Mouse (Mus musculus): ENCODE data around the gene Has1. TPM values are rescaled to one million over a fixed set of nuclear protein-coding genes. Genes with fewer than 3 reads are reported as not detected.

The Has1 gene
- polyA plus RNA-seq, 1 experiment from 2014 or later = 1.3 TPM

- ATAC-seq (ENCODE audit: low FRiP score) = no peak
- H3K4me2 ChIP-seq (replicated peaks) = no peak overlapping the region
- peaks cover 39% of the 10 kb centered on the region for H3K36me3 ChIP-seq
- no peak overlapping the region for H3K9ac ChIP-seq
- H3K4me1 ChIP-seq = peaks cover 27% of the 10 kb centered on the region
- H3K9me3 ChIP-seq (replicated peaks) = no peaks in the 10 kb centered on the region
- H3K4me3 ChIP-seq = no peak overlapping the region
- WGBS = 93% methylated on average over 7 of the region's 7 CpGs
- H3K27ac ChIP-seq = no peak overlapping the region
- H3K27me3 ChIP-seq = no peaks in the 10 kb centered on the region
Observed at GRCm38 (mm10) chr17:17840796-17841195, 14.2 kb downstream of the Has1 start.

GRCm38 (mm10) chr17:17839276-17839675 is 15.7 kb downstream of the Has1 start:
- no peak overlapping the region for H3K9ac ChIP-seq
- no peaks in the 10 kb centered on the region for H3K27me3 ChIP-seq
- peaks cover 41% of the 10 kb centered on the region for H3K4me1 ChIP-seq
- peaks cover 42% of the 10 kb centered on the region for H3K36me3 ChIP-seq
- WGBS = 93% methylated on average over 2 of the region's 2 CpGs
- no peak overlapping the region for H3K4me2 ChIP-seq (replicated peaks)
- ATAC-seq (ENCODE audit: low FRiP score) = no peak
- H3K4me3 ChIP-seq = no peak overlapping the region
- H3K27ac ChIP-seq = no peak overlapping the region
- H3K9me3 ChIP-seq (replicated peaks) = no peaks in the 10 kb centered on the region

GRCm38 (mm10) chr17:17837919-17838701 is 16.9 kb downstream of the Has1 start:
- under 1% methylated on average over 43 of the region's 43 CpGs for WGBS
- peaks cover 52% of the 10 kb centered on the region for H3K4me1 ChIP-seq
- peak; percentile 97 for ATAC-seq (ENCODE audit: low FRiP score)

GRCm38 (mm10) chr17:17837426-17837825 is 17.6 kb downstream of the Has1 start:
- WGBS = 11% methylated on average over 13 of the region's 13 CpGs
- H3K4me2 ChIP-seq (replicated peaks) = peak overlapping the region; percentile 61
- H3K4me1 ChIP-seq = peaks cover 57% of the 10 kb centered on the region
- peak overlapping the region; percentile 58 for H3K9ac ChIP-seq
- peak overlapping the region; percentile 39 for H3K4me3 ChIP-seq
- no peak for ATAC-seq (ENCODE audit: low FRiP score)
- no peaks in the 10 kb centered on the region for H3K27me3 ChIP-seq
- H3K27ac ChIP-seq = peak overlapping the region; percentile 77
- no peaks in the 10 kb centered on the region for H3K9me3 ChIP-seq (replicated peaks)
- peaks cover 52% of the 10 kb centered on the region for H3K36me3 ChIP-seq

More at GRCm38 (mm10) chr17:17837919-17838701, 16.9 kb downstream of the Has1 start:
- Histone ChIP-seq H3K27me3 (no peaks in the 10 kb centered on the region), H3K9ac (peak overlapping the region; percentile 58), H3K27ac (peak overlapping the region; percentile 77), H3K9me3 (replicated peaks) (no peaks in the 10 kb centered on the region), H3K4me3 (peak overlapping the region; percentile 39), H3K4me2 (replicated peaks) (peak overlapping the region; percentile 61), H3K36me3 (peaks cover 47% of the 10 kb centered on the region)

GRCm38 (mm10) chr17:17836101-17836500 is 18.9 kb downstream of the Has1 start:
- ATAC-seq (ENCODE audit: low FRiP score) = no peak
- no peak overlapping the region for H3K4me3 ChIP-seq
- 80% methylated on average over 5 of the region's 5 CpGs for WGBS
- H3K4me1 ChIP-seq = peaks cover 71% of the 10 kb centered on the region
- no peaks in the 10 kb centered on the region for H3K27me3 ChIP-seq
- H3K9me3 ChIP-seq (replicated peaks) = no peaks in the 10 kb centered on the region
- H3K9ac ChIP-seq = peak overlapping the region; percentile 23; the same call in 1 of the 2 replicates
- H3K36me3 ChIP-seq = peaks cover 55% of the 10 kb centered on the region
- H3K4me2 ChIP-seq (replicated peaks) = no peak overlapping the region
- peak overlapping the region; percentile 23; the same call in 1 of the 2 replicates for H3K27ac ChIP-seq

GRCm38 (mm10) chr17:17834896-17835295 is 20.1 kb downstream of the Has1 start:
- Histone ChIP-seq H3K36me3 (peaks cover 50% of the 10 kb centered on the region), H3K27ac (no peak overlapping the region), H3K27me3 (no peaks in the 10 kb centered on the region), H3K9ac (no peak overlapping the region), H3K4me3 (no peak overlapping the region), H3K9me3 (replicated peaks) (no peaks in the 10 kb centered on the region), H3K4me1 (peaks cover 83% of the 10 kb centered on the region), H3K4me2 (replicated peaks) (no peak overlapping the region)
- ATAC-seq (ENCODE audit: low FRiP score) = no peak
- 16% methylated on average over 1 of the region's 1 CpGs for WGBS

GRCm38 (mm10) chr17:17830731-17831130 is 24.3 kb downstream of the Has1 start:
- Histone ChIP-seq H3K27me3 (no peaks in the 10 kb centered on the region), H3K4me1 (peaks cover 61% of the 10 kb centered on the region), H3K9ac (peak overlapping the region; percentile 95; the same call in 1 of the 2 replicates), H3K36me3 (peaks cover 31% of the 10 kb centered on the region), H3K4me2 (replicated peaks) (peak overlapping the region; percentile 92), H3K27ac (peak overlapping the region; percentile 23; the same call in 1 of the 2 replicates), H3K9me3 (replicated peaks) (no peaks in the 10 kb centered on the region), H3K4me3 (peak overlapping the region; percentile 88)
- WGBS = 69% methylated on average over 7 of the region's 7 CpGs
- ATAC-seq (ENCODE audit: low FRiP score) = no peak

- Histone ChIP-seq H3K9me3 (replicated peaks) (no peaks in the 10 kb centered on the region), H3K4me1 (peaks cover 56% of the 10 kb centered on the region), H3K27ac (peak overlapping the region; percentile 100), H3K9ac (peak overlapping the region; percentile 95), H3K36me3 (peaks cover 31% of the 10 kb centered on the region), H3K4me2 (replicated peaks) (peak overlapping the region; percentile 92), H3K27me3 (no peaks in the 10 kb centered on the region), H3K4me3 (peak overlapping the region; percentile 88)
- no peak for ATAC-seq (ENCODE audit: low FRiP score)
- WGBS = 48% methylated on average over 23 of the region's 23 CpGs
Observed at GRCm38 (mm10) chr17:17829816-17830535, 25.0 kb downstream of the Has1 start.

GRCm38 (mm10) chr17:17829052-17829785 is 25.8 kb downstream of the Has1 start:
- peak overlapping the region; percentile 88 for H3K4me3 ChIP-seq
- ATAC-seq (ENCODE audit: low FRiP score) = no peak
- H3K4me1 ChIP-seq = peaks cover 48% of the 10 kb centered on the region
- H3K27ac ChIP-seq = peak overlapping the region; percentile 100
- H3K4me2 ChIP-seq (replicated peaks) = peak overlapping the region; percentile 92
- no peaks in the 10 kb centered on the region for H3K27me3 ChIP-seq
- no peaks in the 10 kb centered on the region for H3K9me3 ChIP-seq (replicated peaks)
- peak overlapping the region; percentile 95 for H3K9ac ChIP-seq
- H3K36me3 ChIP-seq = peaks cover 29% of the 10 kb centered on the region
- WGBS = 1% methylated on average over 6 of the region's 6 CpGs

- peak overlapping the region; percentile 100 for H3K27ac ChIP-seq
- no peaks in the 10 kb centered on the region for H3K27me3 ChIP-seq
- peak overlapping the region; percentile 88 for H3K4me3 ChIP-seq
- no peaks in the 10 kb centered on the region for H3K9me3 ChIP-seq (replicated peaks)
- WGBS = 0% methylated on average over 8 of the region's 15 CpGs
- H3K4me1 ChIP-seq = peaks cover 40% of the 10 kb centered on the region
- peak; percentile 65 for ATAC-seq (ENCODE audit: low FRiP score)
- peaks cover 27% of the 10 kb centered on the region for H3K36me3 ChIP-seq
- H3K9ac ChIP-seq = peak overlapping the region; percentile 95
- peak overlapping the region; percentile 92 for H3K4me2 ChIP-seq (replicated peaks)
Observed at GRCm38 (mm10) chr17:17828191-17828981, 26.6 kb downstream of the Has1 start.

- peaks cover 35% of the 10 kb centered on the region for H3K4me1 ChIP-seq
- no peaks in the 10 kb centered on the region for H3K9me3 ChIP-seq (replicated peaks)
- peak overlapping the region; percentile 92 for H3K4me2 ChIP-seq (replicated peaks)
- H3K4me3 ChIP-seq = peak overlapping the region; percentile 88
- no peaks in the 10 kb centered on the region for H3K27me3 ChIP-seq
- WGBS = 0% methylated on average over 13 of the region's 13 CpGs
- peaks cover 21% of the 10 kb centered on the region for H3K36me3 ChIP-seq
- peak overlapping the region; percentile 100 for H3K27ac ChIP-seq
- ATAC-seq (ENCODE audit: low FRiP score) = peak; percentile 30
- peak overlapping the region; percentile 95 for H3K9ac ChIP-seq
Observed at GRCm38 (mm10) chr17:17827658-17828190, 27.3 kb downstream of the Has1 start.
